Mouse (Mus musculus) forebrain, embryonic 14.5 days (tissue): ENCODE results near the gene Gas2l3. TPM values are rescaled to one million over a fixed set of nuclear protein-coding genes. Genes with fewer than 3 reads are reported as not detected.

Experiments
- ATAC-seq: fragments of 200-750 bp; cut with Nextera tagmentation; 2 replicates; pipeline ENCODE4 v1.8.0; 2017; ENCODE audit warnings: mild to moderate bottlenecking, moderate library complexity
- DNase-seq: peaks from one replicate; pipeline ENCODE4 v3.0.0-alpha.2; 2015; ENCODE audit warnings: low spot score
- H3K27ac ChIP-seq: fragments of 300-500 bp; sonication (generic); 2 replicates; pipeline ENCODE4 v1.5.1; 2014; ENCODE audit warnings: low read depth, mild to moderate bottlenecking, control low read depth, low read length, moderate library complexity
- H3K27me3 ChIP-seq: fragments of 300-500 bp; sonication (generic); replicated peaks from 2 replicates; pipeline ENCODE4 v1.6.1; 2014; ENCODE audit warnings: low read length, control low read depth, mixed read lengths; ENCODE audit not compliant: control insufficient read depth, insufficient read depth
- H3K36me3 ChIP-seq: fragments of 300-500 bp; sonication (generic); 2 replicates; pipeline ENCODE4 v1.6.1; 2014; ENCODE audit warnings: low read length, control low read depth; ENCODE audit not compliant: control insufficient read depth, insufficient read depth
- H3K4me1 ChIP-seq: fragments of 300-500 bp; sonication (generic); 2 replicates; pipeline ENCODE4 v1.6.1; 2014; ENCODE audit warnings: antibody characterized with exemption, low read length, control low read depth; ENCODE audit not compliant: control insufficient read depth, insufficient read depth
- H3K4me2 ChIP-seq: fragments of 300-500 bp; sonication (generic); 2 replicates; pipeline ENCODE4 v1.6.1; 2014; ENCODE audit warnings: mild to moderate bottlenecking, control low read depth, low read length
- H3K4me3 ChIP-seq: fragments of 300-500 bp; sonication (generic); 2 replicates; pipeline ENCODE4 v1.5.1; 2014; ENCODE audit warnings: low read depth, low read length, control low read depth
- H3K9ac ChIP-seq: fragments of 300-500 bp; sonication (generic); 2 replicates; pipeline ENCODE4 v1.6.1; 2014; ENCODE audit warnings: mild to moderate bottlenecking, low read length, control low read depth, moderate library complexity
- H3K9me3 ChIP-seq: fragments of 300-500 bp; sonication (generic); replicated peaks from 2 replicates; pipeline ENCODE4 v1.6.1; 2016; ENCODE audit warnings: low read length, control low read depth, mixed read lengths; ENCODE audit not compliant: control insufficient read depth
- WGBS: fragments of 180-500 bp; shearing (Covaris S2); extraction: QIAGEN DNeasy Blood & Tissue Kit; methylation state at CpG from one replicate; pipeline ENCODE4 v1.1.7; 2014; 5-methylcytosine and 5-hydroxymethylcytosine counted together
- polyA plus RNA-seq: library from polyadenylated mRNA; unstranded; fragments of >200 nt; fragmentation: Nextera tagmentation; extraction: Ambion mirVana; gene quantifications from 2 replicates; pipeline ENCODE4 v1.2.1, GENCODE M21; 2014

Gene Gas2l3
- polyA plus RNA-seq, 1 experiment from 2014 or later, result 7.7 TPM

DNA sequence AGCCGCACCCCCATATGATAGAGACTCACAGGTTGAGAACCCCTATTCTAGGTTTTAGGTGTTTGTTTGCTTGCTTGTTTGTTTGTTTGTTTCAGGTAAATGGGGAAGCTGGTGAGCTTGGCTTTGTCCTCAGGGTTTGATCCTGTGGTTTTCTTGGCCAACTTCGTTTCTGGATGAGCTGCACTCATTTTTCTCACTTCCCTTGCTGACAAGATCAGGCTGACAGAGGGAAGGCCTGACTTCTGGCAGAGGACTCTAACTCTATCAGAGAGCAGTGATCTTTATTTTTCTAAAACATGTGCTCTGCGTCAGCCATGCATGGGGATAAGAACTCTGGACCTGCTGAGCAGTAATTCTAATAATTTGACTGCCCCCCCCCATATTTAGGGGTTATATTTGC lies 84.8 kb downstream of the Gas2l3 start:
- WGBS, result 85% methylated on average over 3 of the region's 3 CpGs
- H3K27ac ChIP-seq, result no peak overlapping the region

More for the DNA sequence above, 84.8 kb downstream of the Gas2l3 start:
- ATAC-seq, result no peak
- Histone ChIP-seq H3K9ac (no peak overlapping the region), H3K4me2 (no peak overlapping the region), H3K9me3 (no peaks in the 10 kb centered on the region), H3K27me3 (no peaks in the 10 kb centered on the region), H3K36me3 (no peaks in the 10 kb centered on the region), H3K4me1 (no peaks in the 10 kb centered on the region), H3K4me3 (no peak overlapping the region)
- no peak for DNase-seq

Other genes starting within 250 kb of the Gas2l3 start
- gene Ano4, start 99.2 kb downstream of the Gas2l3 start, polyA plus RNA-seq, result 4.7 and 5.9 TPM in 2 replicates
- 0.14 and 0.17 TPM in 2 replicates for gene Nr1h4, start 89.6 kb upstream of the Gas2l3 start, polyA plus RNA-seq
- gene Slc17a8, start 177.3 kb upstream of the Gas2l3 start, polyA plus RNA-seq, result 0.07 and 0.11 TPM in 2 replicates
- gene Scyl2, start 242.3 kb upstream of the Gas2l3 start, polyA plus RNA-seq, result 17.1 and 20.2 TPM in 2 replicates